Mouse (Mus musculus) myocyte (in vitro differentiated cells): ENCODE measurements at regions not wholly inside any gene's neighbourhood (a gene's known extent, or its start where the extent isn't known, plus 50 kb on each side); places are given as distances from the start of the nearest gene placed in this dataset.

Experiments
- CEBPB ChIP-seq: IDR thresholded peaks from 2 replicates; pipeline ENCODE4 v1.6.1; 2011; ENCODE audit warnings: mild to moderate bottlenecking, moderate library complexity; ENCODE audit not compliant: poor library complexity, insufficient read depth, severe bottlenecking
- E2F4 ChIP-seq: IDR thresholded peaks from one replicate; pipeline ENCODE4 v1.6.1; 2011; ENCODE audit warnings: mild to moderate bottlenecking, control low read depth, moderate library complexity; ENCODE audit not compliant: insufficient read depth
- MAX ChIP-seq: IDR thresholded peaks from one replicate; pipeline ENCODE4 v1.6.1; 2011; ENCODE audit warnings: low read depth, mild to moderate bottlenecking, control low read depth
- POLR2A ChIP-seq: IDR thresholded peaks from one replicate; pipeline ENCODE4 v1.6.1; 2011; ENCODE audit warnings: low read depth, mild to moderate bottlenecking, control low read depth, moderate library complexity; ENCODE audit not compliant: insufficient read length
- REST ChIP-seq: IDR thresholded peaks from one replicate; pipeline ENCODE4 v1.6.1; 2011; ENCODE audit warnings: mild to moderate bottlenecking, control low read depth, moderate library complexity; ENCODE audit not compliant: insufficient read depth, insufficient read length
- TCF3 ChIP-seq: IDR thresholded peaks from one replicate; pipeline ENCODE4 v1.6.1; 2011; ENCODE audit warnings: low read depth, control low read depth; ENCODE audit not compliant: insufficient read length
- USF1 ChIP-seq: IDR thresholded peaks from one replicate; pipeline ENCODE4 v1.6.1; 2011; ENCODE audit warnings: low read depth, mild to moderate bottlenecking, control low read depth, moderate library complexity

- no peak for TF ChIP-seq MAX
- TF ChIP-seq USF1 = no peak
- TF ChIP-seq REST = no peak
- TF ChIP-seq CEBPB = no peak
- TF ChIP-seq POLR2A = no peak
- TF ChIP-seq TCF3 = no peak
- no peak for TF ChIP-seq E2F4
These were observed 371.0 kb upstream of the Fam19a5 start for GRCm38 (mm10) chr15:87173096-87173495.
